Mouse (Mus musculus): ENCODE measurements around the gene Spag4. TPM values are rescaled to one million over a fixed set of nuclear protein-coding genes. Genes with fewer than 3 reads are reported as not detected.

The Spag4 gene
- 0.21 and 0.69 TPM in 2 replicates for polyA plus RNA-seq (2015; fragmentation: Nextera tagmentation; extraction: Ambion mirVana)

DNA sequence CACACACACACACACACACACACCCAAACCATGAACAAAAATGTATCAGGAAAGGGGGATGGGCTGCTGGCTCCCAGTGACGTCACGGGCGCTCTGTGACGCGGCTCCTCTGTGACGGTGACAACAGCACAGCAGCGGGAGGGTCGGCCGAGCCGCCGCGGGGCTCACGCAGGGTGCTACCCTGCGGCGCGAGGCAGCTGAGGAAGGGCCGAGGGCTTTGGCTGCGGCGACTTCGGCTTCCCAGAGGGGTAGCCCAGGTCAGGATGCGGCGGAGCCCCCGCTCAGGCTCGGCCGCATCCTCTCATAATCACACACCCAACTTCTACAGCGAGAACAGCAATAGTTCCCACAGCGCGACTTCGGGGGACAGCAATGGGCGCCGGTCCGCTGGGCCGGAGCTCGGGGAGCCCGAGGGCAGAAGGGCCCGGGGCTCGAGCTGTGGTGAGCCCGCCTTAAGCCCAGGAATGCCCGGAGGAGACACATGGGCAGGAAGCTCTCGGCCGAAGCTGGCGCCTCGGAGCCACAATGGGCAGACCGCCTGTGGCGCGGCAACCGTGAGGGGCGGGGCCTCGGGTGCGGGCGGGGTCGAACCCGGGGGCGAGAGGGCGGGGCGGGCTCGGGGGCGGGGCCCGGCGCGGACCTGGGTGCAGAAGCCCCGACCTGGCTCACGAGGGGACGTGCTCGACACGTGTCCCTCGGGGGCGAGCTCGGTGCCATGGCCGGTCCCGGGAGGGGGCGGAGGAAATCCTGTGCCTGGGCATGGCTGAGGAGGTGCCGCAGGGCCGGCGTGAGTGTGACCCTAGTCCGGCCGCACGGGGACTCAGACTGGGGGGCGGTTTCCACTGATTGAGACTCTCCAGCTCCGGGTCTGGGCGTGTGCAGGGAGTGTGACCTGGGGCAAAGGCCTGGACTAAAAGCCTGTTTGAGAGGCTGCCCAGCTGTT lies at the start of gene Spag4:
Spag4 (plus strand) TSS at position 77 of the 943 bp plus-strand sequence.
- Histone ChIP-seq H3K27ac (ENCODE audit: low read depth, low read length) (peak within 1 kb of the TSS; percentile 31; the same call in 1 of the 2 replicates), H3K9me3 (ENCODE audit: control insufficient read depth) (no peaks in the 10 kb centered on the region)
- WGBS: under 1% methylated on average over 75 of the region's 81 CpGs

DNA sequence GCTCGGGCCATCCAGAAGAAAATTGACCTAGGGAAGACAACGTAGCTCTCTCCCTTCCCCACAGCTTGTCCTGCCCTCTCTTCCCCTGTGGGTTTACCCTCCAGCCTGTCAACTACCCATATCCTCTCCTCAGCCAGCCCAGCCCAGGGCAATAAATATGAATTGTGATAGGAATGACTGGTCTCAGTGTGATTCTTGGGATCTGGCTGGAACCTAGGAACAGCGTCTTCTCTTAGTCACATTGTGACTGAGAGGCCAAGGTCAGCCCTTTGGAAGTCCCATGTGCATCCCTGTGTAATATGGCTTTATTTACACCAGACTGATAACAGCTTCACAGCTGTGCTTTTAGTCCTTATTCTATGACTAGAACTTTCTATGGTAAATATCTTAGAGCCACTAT lies 46.9 kb upstream of the Spag4 start:
- no peaks in the 10 kb centered on the region for H3K27me3 ChIP-seq (replicated peaks; ENCODE audit: control insufficient read depth, insufficient read depth, low read length)
- no peak for TF ChIP-seq CTCF (IDR thresholded peaks at IDR 0.05; ENCODE audit: low read depth)
- 67% methylated on average over 3 of the region's 3 CpGs for WGBS
- no peak overlapping the region for H3K9ac ChIP-seq (ENCODE audit: low read depth, low read length)
- no peak overlapping the region for H3K4me2 ChIP-seq (replicated peaks; ENCODE audit: low read depth)
- H3K36me3 ChIP-seq (ENCODE audit: control insufficient read depth, insufficient read depth): peaks cover 60% of the 10 kb centered on the region
- H3K9me3 ChIP-seq (ENCODE audit: control insufficient read depth): no peaks in the 10 kb centered on the region
- H3K4me3 ChIP-seq (ENCODE audit: low read depth, low read length): no peak overlapping the region
- no peak for ATAC-seq
- H3K27ac ChIP-seq (ENCODE audit: low read depth, low read length): no peak overlapping the region; the same call in 1 of the 2 replicates
- H3K4me1 ChIP-seq (replicated peaks; ENCODE audit: control insufficient read depth, insufficient read depth, low read length): no peaks in the 10 kb centered on the region

More for the DNA sequence above, at the start of gene Spag4:
- ATAC-seq: peak; percentile 69
- Histone ChIP-seq H3K27me3 (replicated peaks; ENCODE audit: control insufficient read depth, insufficient read depth, low read length) (no peaks in the 10 kb centered on the region), H3K4me1 (replicated peaks; ENCODE audit: control insufficient read depth, insufficient read depth, low read length) (no peaks in the 10 kb centered on the region; the same call in 1 of the 2 replicates), H3K36me3 (ENCODE audit: control insufficient read depth, insufficient read depth) (peaks cover 6% of the 10 kb centered on the region; the same call in 1 of the 2 replicates), H3K4me3 (ENCODE audit: low read depth, low read length) (peak within 1 kb of the TSS; percentile 65), H3K9ac (ENCODE audit: low read depth, low read length) (peak within 1 kb of the TSS; percentile 50), H3K4me2 (replicated peaks; ENCODE audit: low read depth) (peak within 1 kb of the TSS; percentile 99)
- no peak for TF ChIP-seq CTCF (IDR thresholded peaks at IDR 0.05; ENCODE audit: low read depth)

DNA sequence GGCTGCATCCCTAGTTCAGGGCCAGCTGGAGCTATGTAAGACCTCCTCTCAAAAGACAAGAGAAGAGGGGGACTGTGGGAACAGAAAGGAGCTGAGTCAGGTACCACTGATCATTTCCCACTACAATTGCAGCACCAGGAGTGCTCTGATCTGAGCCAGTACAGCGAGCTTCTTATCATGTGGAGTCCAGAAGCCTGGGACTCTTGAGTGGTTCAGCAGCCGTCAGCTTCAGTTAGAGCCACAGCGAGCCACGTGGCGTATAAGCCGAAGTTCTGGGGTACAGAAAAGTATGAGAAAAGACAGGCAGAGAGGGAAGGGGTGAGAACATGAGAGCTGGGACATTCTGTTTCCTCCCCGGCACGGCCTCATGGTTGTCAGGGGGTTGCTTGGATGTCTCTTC lies 43.8 kb upstream of the Spag4 start:
- no peak overlapping the region for H3K4me2 ChIP-seq (replicated peaks; ENCODE audit: low read depth)
- H3K36me3 ChIP-seq (ENCODE audit: control insufficient read depth, insufficient read depth): peaks cover 31% of the 10 kb centered on the region
- no peak overlapping the region for H3K9ac ChIP-seq (ENCODE audit: low read depth, low read length)
- no peaks in the 10 kb centered on the region for H3K9me3 ChIP-seq (ENCODE audit: control insufficient read depth)
- no peak overlapping the region for H3K4me3 ChIP-seq (ENCODE audit: low read depth, low read length)
- 84% methylated on average over 8 of the region's 8 CpGs for WGBS
- H3K27me3 ChIP-seq (replicated peaks; ENCODE audit: control insufficient read depth, insufficient read depth, low read length): no peaks in the 10 kb centered on the region
- ATAC-seq: no peak
- TF ChIP-seq CTCF (IDR thresholded peaks at IDR 0.05; ENCODE audit: low read depth): no peak
- no peaks in the 10 kb centered on the region for H3K4me1 ChIP-seq (replicated peaks; ENCODE audit: control insufficient read depth, insufficient read depth, low read length)
- no peak overlapping the region for H3K27ac ChIP-seq (ENCODE audit: low read depth, low read length)

DNA sequence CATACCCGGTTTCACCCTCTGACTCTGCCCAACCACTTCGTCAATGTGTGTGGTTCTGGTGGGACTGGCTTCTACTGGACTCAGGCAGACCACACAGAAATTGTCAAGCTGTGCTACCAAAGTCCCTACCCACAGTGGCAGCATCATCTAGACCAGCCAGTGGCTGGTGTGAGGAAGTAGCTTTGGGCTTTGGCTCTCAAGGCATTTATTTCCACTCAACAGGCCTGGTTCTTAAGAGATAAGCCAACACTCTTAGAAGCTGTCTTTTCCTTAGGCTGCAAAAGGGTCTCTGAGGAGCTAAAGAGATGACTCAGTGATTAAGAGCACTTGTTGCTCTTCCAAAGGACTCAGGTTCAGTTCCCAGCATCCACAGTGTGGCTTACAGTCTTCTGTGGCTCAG lies 43.2 kb upstream of the Spag4 start:
- Histone ChIP-seq H3K4me2 (replicated peaks; ENCODE audit: low read depth) (no peak overlapping the region), H3K9ac (ENCODE audit: low read depth, low read length) (no peak overlapping the region), H3K9me3 (ENCODE audit: control insufficient read depth) (no peaks in the 10 kb centered on the region), H3K4me1 (replicated peaks; ENCODE audit: control insufficient read depth, insufficient read depth, low read length) (no peaks in the 10 kb centered on the region), H3K27me3 (replicated peaks; ENCODE audit: control insufficient read depth, insufficient read depth, low read length) (no peaks in the 10 kb centered on the region), H3K36me3 (ENCODE audit: control insufficient read depth, insufficient read depth) (peaks cover 26% of the 10 kb centered on the region), H3K4me3 (ENCODE audit: low read depth, low read length) (no peak overlapping the region), H3K27ac (ENCODE audit: low read depth, low read length) (no peak overlapping the region)
- TF ChIP-seq CTCF (IDR thresholded peaks at IDR 0.05; ENCODE audit: low read depth): no peak
- 77% methylated on average over 2 of the region's 2 CpGs for WGBS
- ATAC-seq: no peak

DNA sequence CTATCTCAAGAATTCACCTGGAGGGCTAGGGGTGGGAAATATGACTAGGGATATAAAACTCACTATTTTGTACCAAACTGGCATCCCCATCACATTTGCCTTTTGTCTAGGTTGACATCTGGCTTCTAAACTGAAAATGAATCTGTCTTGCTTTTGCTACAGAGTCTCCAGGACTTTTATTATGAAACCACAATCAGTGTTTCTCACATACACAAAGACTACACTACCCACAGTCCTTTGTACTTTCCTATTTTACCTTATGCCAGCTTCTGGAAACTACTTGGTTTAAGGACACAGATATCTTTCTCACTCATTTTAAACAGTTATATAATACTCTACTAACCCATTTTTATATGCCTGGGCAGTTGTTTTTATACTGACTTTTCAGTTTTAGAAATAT lies 39.5 kb upstream of the Spag4 start:
- Histone ChIP-seq H3K4me2 (replicated peaks; ENCODE audit: low read depth) (no peak overlapping the region), H3K27me3 (replicated peaks; ENCODE audit: control insufficient read depth, insufficient read depth, low read length) (no peaks in the 10 kb centered on the region), H3K4me3 (ENCODE audit: low read depth, low read length) (no peak overlapping the region), H3K4me1 (replicated peaks; ENCODE audit: control insufficient read depth, insufficient read depth, low read length) (no peaks in the 10 kb centered on the region), H3K36me3 (ENCODE audit: control insufficient read depth, insufficient read depth) (no peaks in the 10 kb centered on the region), H3K27ac (ENCODE audit: low read depth, low read length) (no peak overlapping the region), H3K9me3 (ENCODE audit: control insufficient read depth) (no peaks in the 10 kb centered on the region), H3K9ac (ENCODE audit: low read depth, low read length) (no peak overlapping the region)
- no peak for TF ChIP-seq CTCF (IDR thresholded peaks at IDR 0.05; ENCODE audit: low read depth)
- ATAC-seq: no peak

DNA sequence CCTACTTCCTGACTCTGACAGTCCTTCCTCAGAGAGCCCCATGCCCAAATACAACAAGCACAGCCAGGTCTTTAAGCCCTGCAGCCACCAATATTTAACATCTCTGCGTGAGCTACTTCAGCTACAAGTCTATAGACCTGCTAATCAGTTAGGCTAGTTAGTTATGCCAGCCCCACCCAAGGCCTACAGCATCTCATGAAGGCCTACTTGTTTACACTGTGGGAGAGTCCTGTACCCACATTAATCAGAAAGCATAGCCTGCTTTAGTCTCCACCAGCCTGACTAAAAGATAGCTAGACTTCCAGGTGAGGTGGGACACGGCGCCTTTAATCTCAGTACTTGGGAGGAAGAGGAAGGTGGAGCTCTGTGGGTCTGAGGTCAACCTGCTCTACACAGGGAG lies 25.6 kb upstream of the Spag4 start:
- no peak for ATAC-seq
- no peak overlapping the region for H3K9ac ChIP-seq (ENCODE audit: low read depth, low read length)
- H3K4me1 ChIP-seq (replicated peaks; ENCODE audit: control insufficient read depth, insufficient read depth, low read length): no peaks in the 10 kb centered on the region
- no peak overlapping the region for H3K4me2 ChIP-seq (replicated peaks; ENCODE audit: low read depth)
- TF ChIP-seq CTCF (IDR thresholded peaks at IDR 0.05; ENCODE audit: low read depth): no peak
- H3K4me3 ChIP-seq (ENCODE audit: low read depth, low read length): no peak overlapping the region
- H3K9me3 ChIP-seq (ENCODE audit: control insufficient read depth): no peaks in the 10 kb centered on the region
- H3K36me3 ChIP-seq (ENCODE audit: control insufficient read depth, insufficient read depth): no peaks in the 10 kb centered on the region
- 69% methylated on average over 3 of the region's 3 CpGs for WGBS
- H3K27me3 ChIP-seq (replicated peaks; ENCODE audit: control insufficient read depth, insufficient read depth, low read length): no peaks in the 10 kb centered on the region
- H3K27ac ChIP-seq (ENCODE audit: low read depth, low read length): no peak overlapping the region
